Mouse (Mus musculus) natural killer cell, adult 2 months (primary cell): ENCODE measurements around the gene Prss57.

Experiments used
- DNase-seq, 2 experiments: peaks; one replicate each; pipeline ENCODE4 v3.0.0; 2022; ENCODE audit warnings: low spot score in 2 of 2

The Prss57 gene

DNA sequence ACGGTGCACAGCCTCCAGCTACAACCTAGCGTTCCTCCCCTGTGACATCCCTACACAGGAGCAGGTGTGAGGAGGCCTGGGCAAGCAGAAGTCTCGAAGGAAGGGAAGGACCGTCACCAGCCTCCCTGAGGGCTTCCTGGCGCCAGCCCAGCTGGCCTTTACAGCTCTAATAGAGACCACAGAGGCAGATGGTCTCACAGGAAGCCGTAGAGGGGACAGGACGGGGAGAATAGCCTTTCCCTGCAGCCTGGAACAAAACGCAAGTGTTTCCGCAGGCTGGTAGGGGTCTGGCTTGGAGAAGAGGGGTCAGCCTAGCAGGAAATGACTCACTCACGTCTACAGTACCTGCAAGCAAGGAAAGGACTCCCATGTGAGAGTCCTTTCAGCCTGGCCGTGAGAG lies 17.1 kb upstream of the Prss57 start:
- no peak for DNase-seq

DNA sequence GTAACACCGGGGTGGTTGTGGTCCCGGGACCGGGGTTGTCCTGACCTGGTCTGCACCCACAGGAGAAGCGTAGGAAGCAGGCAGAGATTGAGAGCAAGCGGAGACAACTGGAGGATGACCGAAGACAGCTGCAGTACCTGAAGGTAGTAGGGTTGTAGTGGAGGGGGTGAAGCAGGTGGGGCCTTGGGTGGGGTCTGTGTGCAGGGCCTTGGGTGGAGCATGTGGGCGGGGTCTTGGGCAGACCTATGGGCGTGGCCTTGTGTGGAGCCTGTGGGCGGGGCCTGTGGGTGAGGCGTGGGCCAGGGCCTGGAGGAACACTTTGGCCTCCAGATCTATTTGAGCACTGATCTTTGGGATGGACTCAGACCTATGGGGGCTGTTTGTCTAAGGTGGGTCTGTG lies 16.2 kb upstream of the Prss57 start:
- no peak for DNase-seq

DNA sequence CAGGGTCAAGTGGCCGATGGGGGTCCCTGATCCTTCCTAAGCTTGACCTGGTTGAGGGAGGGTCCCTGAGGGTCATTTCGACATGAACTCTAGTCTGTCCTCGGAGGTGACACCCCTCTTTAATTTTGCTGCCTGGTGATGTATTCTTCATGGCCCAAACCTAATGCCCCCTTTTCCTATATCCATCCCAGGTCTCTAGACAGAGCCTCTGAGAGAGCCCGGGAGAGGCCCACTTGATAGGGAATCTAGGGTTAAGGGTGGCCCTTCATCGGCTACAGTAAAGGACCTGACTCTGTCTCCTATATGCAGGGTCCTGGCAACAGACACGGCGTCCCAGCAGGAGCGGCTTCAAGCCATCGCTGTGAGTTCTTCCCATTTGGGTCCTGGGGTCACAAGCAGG lies 15.6 kb upstream of the Prss57 start:
- no peak for DNase-seq

DNA sequence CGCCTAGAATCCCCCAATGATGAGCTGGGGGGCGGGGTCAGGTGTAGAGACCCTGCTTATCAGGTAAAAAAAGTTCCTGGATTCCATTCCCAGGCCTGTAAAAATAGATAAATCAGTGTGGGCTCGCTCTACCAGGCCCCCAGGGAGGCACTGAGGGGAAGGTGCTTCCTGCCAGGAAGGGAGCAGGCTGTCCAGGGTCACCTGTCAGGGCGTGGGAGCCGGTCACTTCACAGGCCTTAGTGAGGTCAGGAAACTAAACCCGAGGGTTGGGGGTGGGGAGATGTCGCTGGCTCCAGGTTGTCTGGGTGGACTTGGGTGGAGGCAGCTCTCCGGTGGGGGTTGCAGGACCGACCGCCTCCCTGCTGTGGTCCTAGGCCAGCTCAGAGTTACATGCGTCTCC lies 14.9 kb upstream of the Prss57 start:
- DNase-seq: no peak

DNA sequence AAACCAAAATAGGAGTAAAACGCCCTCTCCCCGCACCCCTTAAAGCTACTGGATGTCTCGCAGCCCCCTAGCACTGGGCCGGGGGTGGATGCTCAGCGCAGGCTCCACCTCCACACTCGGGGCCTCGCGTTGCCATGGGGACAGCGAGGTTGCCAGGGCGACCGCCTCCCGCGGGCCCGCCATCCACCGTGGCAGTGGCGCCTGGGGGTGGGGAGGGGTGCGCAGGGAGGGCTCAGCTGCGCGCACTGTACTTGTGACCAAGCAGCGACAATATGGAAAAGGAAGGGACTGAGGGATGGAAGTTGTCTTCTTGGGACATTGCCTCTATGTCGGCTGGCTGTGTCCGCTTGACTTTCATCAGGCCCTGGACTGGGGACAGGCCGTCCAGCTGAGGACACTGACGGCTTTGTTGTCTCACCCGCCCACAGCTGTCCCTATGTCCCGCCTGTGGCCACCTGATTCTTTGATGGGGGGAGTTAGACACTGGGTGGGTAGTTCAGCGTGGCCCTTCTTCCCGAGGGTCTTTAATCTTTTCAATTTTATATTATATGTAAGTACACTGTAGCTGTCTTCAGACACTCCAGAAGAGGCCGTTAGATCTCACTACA lies 13.1 kb upstream of the Prss57 start:
- DNase-seq: no peak

DNA sequence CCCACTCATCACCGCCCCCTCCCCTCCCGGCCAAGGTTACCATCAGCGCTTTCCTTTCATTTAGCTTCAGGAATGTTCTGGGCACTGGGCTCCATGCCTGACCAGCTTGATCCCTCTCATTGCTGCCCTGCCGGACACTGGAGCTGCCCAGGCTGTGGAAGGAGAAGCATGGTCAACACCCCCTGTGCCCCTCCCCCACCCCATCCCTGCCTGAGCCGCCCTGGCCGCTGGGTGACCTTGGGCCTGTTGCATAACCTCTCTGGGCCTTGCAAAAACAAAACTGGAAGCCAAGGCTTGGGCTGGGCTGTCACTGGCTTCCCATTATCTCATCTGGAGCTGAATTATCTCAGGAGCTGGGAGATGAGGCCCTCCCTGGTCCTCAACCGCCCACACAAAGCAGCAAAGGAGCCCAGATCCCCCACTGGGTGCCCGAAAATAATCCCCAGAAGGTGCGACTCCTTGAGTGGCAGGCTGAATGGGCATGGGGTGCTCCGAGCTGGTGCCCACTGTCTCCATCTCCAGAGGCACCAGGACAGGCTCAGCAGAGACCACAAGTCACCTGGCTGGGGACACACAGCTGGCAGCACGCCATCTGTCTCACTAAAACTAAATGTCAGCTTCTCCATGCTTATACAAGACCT lies 11.7 kb upstream of the Prss57 start:
- DNase-seq: no peak

DNA sequence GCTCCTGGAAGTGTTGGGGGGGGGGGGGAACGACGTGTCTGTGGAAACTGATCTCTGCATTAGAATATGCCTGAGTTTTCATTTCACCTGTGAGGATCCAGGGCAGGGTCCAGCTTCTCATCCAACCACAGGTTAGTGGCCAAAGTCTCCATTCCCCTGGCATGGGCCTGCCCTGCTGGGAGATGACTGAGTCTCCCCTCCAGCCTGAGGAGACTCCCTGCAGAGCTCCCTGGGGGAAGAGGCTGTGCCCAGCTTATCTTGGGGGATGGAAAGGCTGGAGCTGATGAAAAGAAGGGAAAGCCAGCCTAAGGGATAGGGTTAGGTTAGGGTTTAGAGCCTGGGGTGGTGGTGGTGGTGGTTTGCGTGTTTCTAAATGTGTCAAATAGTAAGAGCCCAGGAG lies 11.1 kb upstream of the Prss57 start:
- DNase-seq: no peak

DNA sequence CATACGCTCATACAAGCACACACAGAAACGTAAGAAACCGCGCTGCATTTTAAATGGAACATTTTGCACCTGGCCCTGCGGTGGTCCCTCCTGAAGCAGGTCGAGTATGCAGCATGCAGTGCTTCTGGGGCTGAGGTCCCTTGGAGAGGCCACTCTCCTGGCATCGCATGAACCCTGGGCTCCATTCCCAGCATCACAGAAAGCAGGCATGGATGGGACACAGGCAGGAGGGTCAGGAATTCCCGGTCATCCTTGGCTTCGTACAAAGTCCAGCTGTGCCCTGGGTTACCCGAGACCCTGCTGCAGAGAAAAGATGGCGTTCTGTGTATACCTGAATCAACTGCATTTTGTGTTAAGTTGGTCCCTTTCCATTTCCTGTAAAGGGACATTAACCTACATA lies 9.7 kb upstream of the Prss57 start:
- DNase-seq: no peak

DNA sequence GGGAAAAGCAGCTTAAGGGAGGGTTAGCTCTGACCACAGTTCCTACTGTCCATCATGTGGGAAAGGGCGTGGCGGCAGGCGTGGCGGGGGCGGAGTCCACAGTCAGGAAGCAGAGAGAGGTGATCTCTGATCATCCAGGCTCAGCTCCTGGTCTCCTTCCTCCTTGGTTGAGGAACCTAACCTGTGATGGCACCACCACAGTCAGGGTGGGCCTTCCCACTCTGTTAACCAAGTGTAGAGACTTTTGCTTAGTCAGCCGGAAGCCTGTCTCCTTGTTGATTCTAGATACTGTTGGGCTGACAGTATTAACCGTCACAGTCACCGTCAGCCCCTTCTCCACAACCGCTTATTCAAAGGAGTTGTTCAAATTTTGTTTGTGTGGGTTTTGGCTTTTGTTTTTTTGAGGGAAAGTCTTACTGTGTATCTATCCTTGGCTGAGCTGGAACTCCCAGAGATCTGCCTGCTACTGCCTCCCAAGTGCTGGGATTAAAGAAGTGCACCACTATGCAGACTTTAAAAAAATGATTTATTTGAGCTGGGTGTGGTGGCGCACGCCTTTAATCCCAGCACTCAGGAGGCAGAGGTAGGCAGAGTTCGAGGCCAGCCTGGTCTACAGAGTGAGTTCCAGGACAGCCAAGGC lies 7.6 kb upstream of the Prss57 start:
- DNase-seq: peak in 1 of 2 experiments; percentile 27

DNA sequence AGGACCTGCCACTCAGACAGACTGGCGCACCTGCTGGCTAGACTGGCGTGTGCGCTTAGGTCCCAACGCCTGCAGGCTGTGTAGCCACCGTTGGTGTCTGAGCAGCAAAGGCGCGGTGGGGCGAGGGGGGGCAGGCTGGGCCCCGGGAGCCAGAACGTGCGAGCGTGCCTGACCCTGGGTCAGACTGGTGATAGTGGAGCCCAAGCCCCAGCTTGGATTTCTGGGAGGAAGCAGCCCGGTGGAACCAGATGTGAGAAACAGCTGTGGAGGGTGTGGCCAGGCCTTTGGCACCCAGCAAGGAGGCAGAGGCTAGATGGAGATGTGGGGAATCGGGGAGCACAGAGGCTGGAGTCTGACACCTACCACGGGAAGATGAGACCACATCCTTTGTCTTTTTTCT lies 6.6 kb upstream of the Prss57 start:
- DNase-seq: no peak

DNA sequence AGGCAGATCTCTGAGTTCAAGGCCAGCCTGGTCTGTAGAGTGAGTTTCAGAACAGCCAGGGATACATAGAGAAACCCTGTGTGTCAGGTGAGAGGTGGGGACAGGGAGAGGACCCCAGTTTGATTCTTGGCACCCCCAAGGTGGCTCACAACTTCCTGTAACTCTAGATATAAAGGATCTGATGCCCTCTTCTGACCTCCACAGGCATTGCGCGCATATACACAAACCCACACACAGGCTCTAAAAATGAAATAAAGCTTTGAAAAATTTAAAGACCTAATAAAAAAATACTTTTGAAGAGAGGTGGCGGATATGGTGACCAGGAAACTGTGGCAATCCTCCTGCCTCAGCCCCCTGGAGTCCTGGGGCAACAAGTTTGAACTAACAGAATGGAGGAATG lies 5.1 kb upstream of the Prss57 start:
- DNase-seq: no peak

DNA sequence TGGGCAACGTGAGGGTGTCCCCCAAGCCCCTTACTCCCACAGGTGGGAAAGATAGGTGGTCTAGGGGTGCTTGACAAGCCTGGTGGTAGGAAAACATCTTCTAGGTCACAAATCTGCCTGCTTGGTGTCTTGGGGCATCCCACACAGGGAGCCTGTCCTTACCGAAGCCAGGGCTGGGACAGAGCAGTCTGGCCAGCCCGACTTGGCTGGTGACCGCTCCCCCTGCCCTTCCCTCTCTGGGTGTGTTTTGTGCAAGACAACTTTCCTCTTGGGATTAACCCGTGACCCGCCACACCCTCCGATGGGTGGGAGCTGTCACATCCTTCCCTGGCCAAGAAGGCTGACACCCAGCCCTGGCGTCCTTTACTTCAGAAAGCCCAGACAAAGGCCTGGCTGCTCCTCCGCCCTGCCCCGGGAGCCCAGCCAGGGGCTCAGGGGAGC lies 3.8 kb upstream of the Prss57 start:
- no peak for DNase-seq

DNA sequence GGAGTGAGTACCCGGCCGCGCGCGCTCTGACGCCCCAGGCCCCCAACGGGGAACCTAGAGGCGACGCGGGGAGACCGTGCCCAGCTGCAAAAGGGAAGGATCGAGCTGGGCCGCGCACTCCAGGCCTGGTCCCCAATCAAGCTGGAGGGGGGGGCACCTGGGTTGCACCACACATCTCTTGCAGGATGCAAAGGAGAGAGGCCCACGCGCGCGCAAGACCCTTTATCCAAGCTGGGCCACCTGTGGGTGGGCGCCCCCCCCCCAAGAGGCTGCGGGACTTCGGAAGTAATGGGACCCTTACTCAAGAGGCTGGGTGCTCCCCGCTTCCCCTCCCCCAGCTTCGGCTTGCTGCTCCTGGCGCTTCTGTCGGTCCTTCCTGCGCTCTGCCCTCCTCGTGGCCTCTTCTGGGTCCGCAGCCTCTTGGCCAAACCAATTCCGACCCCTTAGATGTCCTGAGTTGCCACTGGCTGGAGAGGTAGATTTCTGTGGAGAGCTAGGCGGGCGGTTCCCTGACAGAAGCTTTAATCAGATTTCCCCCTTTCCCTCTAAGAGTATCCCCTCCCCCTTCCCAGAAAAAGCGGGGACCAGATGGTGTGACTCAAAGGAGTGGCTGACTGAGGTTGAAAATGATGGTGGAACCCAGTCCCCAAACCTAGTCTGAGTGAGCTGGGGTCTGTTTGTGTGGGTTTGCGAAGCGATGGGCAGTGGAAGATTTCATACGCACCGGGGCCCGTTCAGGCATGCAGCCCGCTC lies 3.2 kb upstream of the Prss57 start:
- DNase-seq: peak in 1 of 2 experiments; percentile 29

DNA sequence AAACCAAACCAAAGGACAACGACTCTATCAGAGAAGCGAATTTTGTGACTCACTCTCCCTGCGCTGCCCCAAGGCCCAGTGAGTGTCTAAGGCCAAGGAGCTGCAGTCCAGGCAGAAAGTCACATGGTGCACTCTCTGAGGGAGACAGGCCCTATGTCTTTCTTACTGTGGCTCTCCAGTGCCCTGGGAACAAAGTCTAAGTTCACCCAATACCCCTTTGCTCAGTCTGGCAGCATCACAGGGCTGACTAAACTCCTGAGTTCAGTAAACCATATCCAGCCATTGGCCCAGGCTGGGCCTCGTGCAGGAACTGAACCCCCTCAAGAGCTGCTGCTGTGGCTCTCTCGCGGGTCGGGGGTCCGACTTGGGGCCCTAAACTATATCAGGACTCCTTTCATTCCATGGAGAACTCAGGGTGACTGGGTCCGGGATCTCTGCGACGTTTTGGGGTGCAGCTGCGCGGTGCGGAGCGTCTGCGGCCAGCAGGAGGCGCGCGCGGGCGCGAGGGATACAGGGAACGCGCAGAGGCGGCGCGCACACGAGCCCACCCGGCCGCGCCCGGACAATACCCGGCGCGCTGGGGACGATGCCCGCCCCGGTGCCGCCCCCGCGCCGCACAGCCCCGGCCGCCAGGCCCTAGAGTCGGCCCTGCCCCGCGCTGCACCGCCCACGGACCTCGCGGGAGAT lies 2.4 kb upstream of the Prss57 start, which contains the start of gene Palm:
Gene Palm, plus strand, starts transcription at position 522 of the 687 bp plus-strand sequence.
- DNase-seq: peak; percentile 49 to 71

DNA sequence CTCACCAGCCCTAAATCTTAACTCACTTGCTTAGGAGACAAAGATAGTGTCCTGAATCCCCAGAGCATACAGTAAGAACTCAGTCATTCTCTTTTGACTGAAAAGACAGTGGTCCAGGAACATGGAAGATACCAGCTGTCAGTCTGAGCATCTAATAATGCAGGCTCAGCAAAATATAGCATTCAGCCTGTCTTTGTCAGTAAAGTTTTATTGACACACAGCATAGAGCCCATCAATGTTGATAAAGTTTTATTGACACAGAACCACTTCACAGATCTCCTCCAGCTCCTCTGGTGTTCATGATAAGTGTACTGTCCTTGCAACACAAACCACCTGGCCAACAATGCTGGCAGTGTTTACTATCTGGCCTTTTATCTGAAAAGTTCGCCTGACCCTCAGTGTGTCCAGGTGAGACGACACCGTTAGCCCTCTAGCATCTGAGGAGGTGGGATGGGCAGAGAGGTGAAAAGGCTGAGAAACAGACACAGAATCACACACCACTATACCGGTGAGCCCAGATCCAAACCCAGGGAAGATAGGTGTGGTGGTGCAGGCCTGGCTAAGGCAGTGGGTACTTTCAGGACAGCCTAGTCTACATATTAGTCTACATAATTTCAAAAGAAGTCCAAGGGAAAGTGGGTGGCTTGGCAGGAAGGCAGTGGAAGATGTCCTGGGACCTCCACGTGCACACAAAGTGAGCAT lies 1.7 kb upstream of the Prss57 start:
- no peak for DNase-seq

DNA sequence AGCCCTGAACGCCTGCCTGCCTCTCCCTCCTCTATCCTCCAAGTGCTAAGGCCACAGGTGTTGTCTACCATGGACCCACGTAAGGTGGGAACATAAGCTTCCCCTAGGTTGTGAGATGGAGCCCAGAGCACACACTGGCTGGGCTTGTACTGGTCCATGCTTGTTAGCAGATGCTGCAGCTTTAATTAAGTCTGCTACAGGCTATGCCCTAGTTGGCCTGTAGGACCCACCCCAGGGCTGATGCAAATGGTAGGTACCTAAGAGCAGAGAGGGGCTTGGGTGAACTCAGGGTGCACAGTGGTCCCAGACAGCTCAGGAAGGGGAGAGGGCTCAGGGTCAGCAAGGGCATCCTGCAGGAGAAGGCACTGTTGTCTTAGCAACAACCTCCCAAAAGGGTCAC lies 1.2 kb downstream of the Prss57 start:
- no peak for DNase-seq

DNA sequence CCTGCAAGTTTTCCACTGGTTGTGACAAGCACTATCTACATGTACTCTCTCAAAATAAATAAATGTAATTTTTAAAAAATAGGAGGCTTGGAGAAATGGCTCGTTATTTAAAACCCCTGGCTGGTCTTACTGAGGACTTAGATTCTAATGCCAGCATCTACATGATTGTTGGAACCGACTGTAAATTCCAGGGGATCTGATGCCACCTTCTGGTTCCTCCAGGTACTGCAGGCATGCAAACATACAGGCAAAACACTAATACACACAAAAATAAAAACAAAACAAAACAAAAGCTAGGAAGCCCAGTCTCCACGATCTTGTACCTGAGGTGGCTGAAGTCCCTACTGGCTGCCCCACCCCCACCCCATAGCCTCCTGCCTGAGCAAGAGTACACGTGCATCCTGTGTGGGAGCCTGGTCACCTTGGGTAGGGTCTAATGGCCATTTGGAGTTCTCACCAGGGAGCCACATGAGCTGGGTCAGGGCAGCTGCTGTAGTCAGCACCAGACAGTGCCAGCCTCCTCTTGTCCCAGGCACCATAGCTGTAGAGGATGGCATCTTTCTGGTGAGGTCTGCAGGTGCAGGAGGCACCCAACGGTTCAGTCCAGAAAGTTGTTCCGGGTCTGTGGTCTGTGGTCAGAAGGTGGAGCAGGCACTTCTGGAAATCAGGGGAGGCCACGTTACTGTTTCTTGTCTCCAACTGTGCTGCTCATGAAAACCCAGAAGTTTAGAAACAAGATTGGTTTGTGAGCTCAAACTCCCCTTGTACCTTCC lies 2.2 kb downstream of the Prss57 start:
- peak; percentile 72 to 83 for DNase-seq

DNA sequence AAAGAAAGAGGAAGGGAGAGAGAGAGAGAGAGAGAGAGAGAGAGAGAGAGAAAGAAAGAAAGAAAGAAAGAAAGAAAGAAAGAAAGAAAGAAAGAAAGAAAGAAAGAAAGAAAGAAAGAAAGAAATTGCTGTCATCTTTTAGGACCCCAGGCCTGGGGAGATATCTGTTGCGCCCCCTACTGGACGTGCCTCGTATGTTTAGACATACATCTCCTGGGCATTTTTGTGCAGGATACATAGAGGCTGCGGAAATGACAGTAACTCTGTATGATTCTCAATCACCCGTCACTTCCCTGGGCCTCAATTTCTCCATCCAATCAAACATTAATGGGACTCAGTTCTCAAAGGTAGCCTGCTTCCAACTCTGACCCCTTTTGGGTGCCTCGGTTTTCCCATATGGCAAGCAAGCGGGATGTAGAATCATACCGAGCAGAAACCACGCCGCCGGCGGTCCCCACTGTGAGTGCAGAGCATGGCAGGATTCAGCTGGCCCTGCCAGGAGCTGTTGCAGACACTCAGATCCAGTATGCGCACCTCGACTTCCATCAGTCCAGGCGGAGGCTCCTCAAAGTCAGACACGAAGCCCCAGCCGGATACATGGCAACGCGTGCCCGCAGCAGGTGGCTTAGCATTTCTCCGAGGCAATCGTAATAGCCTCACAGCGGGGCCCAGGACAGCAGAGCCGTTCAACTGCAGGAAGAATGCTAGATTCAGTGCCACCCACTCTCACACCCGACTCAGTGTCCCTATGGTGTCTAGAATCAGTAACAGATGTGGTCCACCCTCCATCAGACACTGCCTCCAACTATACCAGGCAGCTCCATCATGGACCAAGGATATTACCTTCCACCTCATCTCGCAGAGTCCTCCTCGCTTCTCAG lies 6.6 kb downstream of the Prss57 start:
- DNase-seq: peak in 1 of 2 experiments; percentile 56

DNA sequence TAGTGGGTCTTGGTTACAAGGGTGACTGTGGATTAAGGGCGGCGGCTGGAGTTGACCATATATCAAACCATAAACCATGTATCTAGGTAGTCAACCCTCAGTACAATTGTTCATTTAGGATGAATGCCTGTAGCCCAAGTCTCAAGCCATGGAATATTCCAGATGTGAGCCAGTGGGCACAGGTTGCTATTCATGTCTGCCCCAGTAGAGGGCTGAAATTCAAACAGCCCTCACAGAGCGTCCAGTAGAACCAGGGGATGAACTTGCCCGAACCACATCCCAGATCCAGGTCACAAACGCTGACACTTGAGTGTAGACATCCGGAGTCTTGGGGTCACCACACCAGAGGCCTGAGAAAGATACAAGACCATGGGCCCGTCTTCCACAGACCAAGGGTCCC lies 7.7 kb downstream of the Prss57 start:
- no peak for DNase-seq

DNA sequence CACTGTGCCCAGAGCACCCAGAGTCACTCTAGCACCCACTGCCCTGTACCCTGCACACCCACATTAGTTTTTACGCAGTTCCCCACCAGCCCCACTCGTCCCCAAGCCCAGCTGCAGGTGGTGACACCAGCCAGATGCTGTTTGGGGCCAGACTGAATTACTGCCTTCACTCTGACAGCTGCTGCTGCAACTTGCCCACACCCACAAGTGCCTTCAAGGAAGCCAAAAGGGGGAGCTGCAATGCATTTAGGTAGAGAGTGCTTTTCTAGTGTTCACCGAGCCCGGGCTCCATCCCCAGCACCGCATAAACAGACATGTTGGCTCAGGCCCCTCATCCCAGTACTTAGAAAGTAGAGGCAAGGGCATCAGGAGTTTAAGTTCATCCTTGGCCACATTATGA lies 8.8 kb downstream of the Prss57 start:
- DNase-seq: no peak
